Mouse (Mus musculus) midbrain, embryonic 13.5 days (tissue): ENCODE measurements around the gene Plcl1. TPM values are rescaled to one million over a fixed set of nuclear protein-coding genes. Genes with fewer than 3 reads are reported as not detected.

ENCODE experiments used
- ATAC-seq: fragments of 200-750 bp; cut with Nextera tagmentation; 2 replicates; pipeline ENCODE4 v1.8.0; 2017; ENCODE audit warnings: mild to moderate bottlenecking, moderate TSS enrichment, moderate library complexity
- H3K27ac ChIP-seq: fragments of 300-500 bp; sonication (generic); 2 replicates; pipeline ENCODE4 v1.5.1; 2015; ENCODE audit warnings: inconsistent platforms, mild to moderate bottlenecking, moderate library complexity
- H3K27me3 ChIP-seq: fragments of 300-500 bp; sonication (generic); 2 replicates; pipeline ENCODE4 v1.6.1; 2015; ENCODE audit warnings: mild to moderate bottlenecking, inconsistent platforms
- H3K36me3 ChIP-seq: fragments of 300-500 bp; sonication (generic); 2 replicates; pipeline ENCODE4 v1.6.1; 2015; ENCODE audit warnings: mild to moderate bottlenecking, inconsistent platforms
- H3K4me1 ChIP-seq: fragments of 300-500 bp; sonication (generic); replicated peaks from 2 replicates; pipeline ENCODE4 v1.6.1; 2015; ENCODE audit warnings: inconsistent platforms
- H3K4me2 ChIP-seq: fragments of 300-500 bp; sonication (generic); replicated peaks from 2 replicates; pipeline ENCODE4 v1.6.1; 2015; ENCODE audit warnings: moderate library complexity, mild to moderate bottlenecking, inconsistent platforms
- H3K4me3 ChIP-seq: fragments of 300-500 bp; sonication (generic); replicated peaks from 2 replicates; pipeline ENCODE4 v1.5.1; 2015; ENCODE audit warnings: mild to moderate bottlenecking, inconsistent platforms
- H3K9ac ChIP-seq: fragments of 300-500 bp; sonication (generic); replicated peaks from 2 replicates; pipeline ENCODE4 v1.6.1; 2015; ENCODE audit warnings: mild to moderate bottlenecking, inconsistent platforms
- H3K9me3 ChIP-seq: fragments of 300-500 bp; sonication (generic); 2 replicates; pipeline ENCODE4 v1.6.1; 2016; ENCODE audit warnings: mild to moderate bottlenecking, inconsistent platforms
- WGBS: fragments of 180-500 bp; shearing (Covaris S2); methylation state at CpG from one replicate; pipeline ENCODE4 v1.1.7; 2015; 5-methylcytosine and 5-hydroxymethylcytosine counted together
- polyA plus RNA-seq: library from polyadenylated mRNA; unstranded; fragments of >200 nt; fragmentation: Nextera tagmentation; extraction: Ambion mirVana; gene quantifications from 2 replicates; pipeline ENCODE4 v1.2.1, GENCODE M21; 2015

Gene Plcl1
- polyA plus RNA-seq, 1 experiment from 2014 or later: 3.7 TPM

GRCm38 (mm10) chr1:55633326-55633725, 227.6 kb downstream of the Plcl1 start:
- no peak for ATAC-seq
- Histone ChIP-seq H3K9ac (no peak overlapping the region), H3K4me2 (no peak overlapping the region), H3K36me3 (no peaks in the 10 kb centered on the region), H3K27ac (no peak overlapping the region), H3K9me3 (no peaks in the 10 kb centered on the region), H3K27me3 (no peaks in the 10 kb centered on the region), H3K4me1 (peaks cover 7% of the 10 kb centered on the region; the same call in 1 of the 2 replicates), H3K4me3 (no peak overlapping the region)
- WGBS: 85% methylated on average over 4 of the region's 4 CpGs

DNA sequence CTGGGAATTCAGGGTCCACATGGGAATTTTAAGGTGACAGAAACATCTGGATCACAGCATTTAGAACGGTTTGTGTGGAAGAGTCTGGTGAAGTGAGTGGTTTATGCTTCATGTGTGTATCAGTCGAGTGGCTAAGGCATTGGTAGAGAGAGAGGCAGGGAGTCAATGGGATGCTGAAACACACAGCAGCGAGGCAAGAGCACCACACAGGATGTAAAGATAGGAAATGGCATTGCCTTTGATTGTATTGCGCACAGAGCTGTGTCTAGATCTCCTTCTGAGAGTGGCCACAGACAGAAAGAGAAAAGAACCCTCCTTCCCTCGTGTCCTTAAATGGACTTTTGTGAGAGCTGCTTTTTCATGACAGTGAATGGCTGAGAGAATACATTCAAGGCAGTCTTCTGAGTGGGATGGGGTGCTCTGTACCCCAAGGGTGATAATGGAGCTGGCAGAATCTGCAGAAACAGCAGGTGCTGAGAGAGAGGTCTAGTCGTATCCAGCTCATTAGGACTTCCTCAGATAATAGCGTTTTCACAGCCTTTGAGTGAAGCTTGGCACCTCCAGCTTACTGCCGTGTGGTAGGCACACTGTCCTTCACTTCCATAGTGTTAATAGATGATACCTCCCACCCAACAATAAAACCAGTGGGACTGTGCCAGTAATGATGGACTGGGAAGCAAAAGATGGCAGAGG, 253.9 kb downstream of the Plcl1 start:
- WGBS: 74% methylated on average over 8 of the region's 8 CpGs
- Histone ChIP-seq H3K4me2 (no peak overlapping the region), H3K4me3 (no peak overlapping the region), H3K27me3 (0 out of 2 replicates have a peak, but pooled peaks cover 4% of the 10 kb centered on the region), H3K9ac (no peak overlapping the region), H3K27ac (no peak overlapping the region), H3K4me1 (peaks cover 5% of the 10 kb centered on the region; the same call in 1 of the 2 replicates), H3K9me3 (no peaks in the 10 kb centered on the region), H3K36me3 (no peaks in the 10 kb centered on the region)
- peak; percentile 62; the same call in 1 of the 2 replicates for ATAC-seq

GRCm38 (mm10) chr1:55661381-55661780, 255.7 kb downstream of the Plcl1 start:
- no peak for ATAC-seq
- no peak overlapping the region for H3K4me2 ChIP-seq
- 0 out of 2 replicates have a peak, but pooled peaks cover 4% of the 10 kb centered on the region for H3K27me3 ChIP-seq
- no peaks in the 10 kb centered on the region for H3K36me3 ChIP-seq
- H3K4me3 ChIP-seq: no peak overlapping the region
- H3K27ac ChIP-seq: no peak overlapping the region
- H3K4me1 ChIP-seq: peaks cover 22% of the 10 kb centered on the region
- WGBS: 75% methylated on average over 2 of the region's 2 CpGs
- H3K9me3 ChIP-seq: no peaks in the 10 kb centered on the region
- no peak overlapping the region for H3K9ac ChIP-seq

GRCm38 (mm10) chr1:55665137-55665827, 259.6 kb downstream of the Plcl1 start:
- H3K27ac ChIP-seq: peak overlapping the region; percentile 86
- WGBS: 60% methylated on average over 10 of the region's 10 CpGs
- H3K4me3 ChIP-seq: 0 out of 2 replicates have a peak overlapping the region, but pooled peaks have one; percentile 0
- H3K9me3 ChIP-seq: no peaks in the 10 kb centered on the region
- peak overlapping the region; percentile 33 for H3K4me2 ChIP-seq
- 0 out of 2 replicates have a peak overlapping the region, but pooled peaks have one; percentile 28 for H3K9ac ChIP-seq
- H3K27me3 ChIP-seq: 0 out of 2 replicates have a peak, but pooled peaks cover 6% of the 10 kb centered on the region
- ATAC-seq: peak; percentile 55
- peaks cover 37% of the 10 kb centered on the region for H3K4me1 ChIP-seq
- H3K36me3 ChIP-seq: no peaks in the 10 kb centered on the region

GRCm38 (mm10) chr1:55665828-55666673, 260.3 kb downstream of the Plcl1 start:
- H3K9ac ChIP-seq: 0 out of 2 replicates have a peak overlapping the region, but pooled peaks have one; percentile 28

GRCm38 (mm10) chr1:55666798-55667197, 261.1 kb downstream of the Plcl1 start:
- Histone ChIP-seq H3K4me2 (no peak overlapping the region), H3K9me3 (no peaks in the 10 kb centered on the region), H3K4me3 (no peak overlapping the region), H3K36me3 (no peaks in the 10 kb centered on the region), H3K27me3 (0 out of 2 replicates have a peak, but pooled peaks cover 6% of the 10 kb centered on the region), H3K9ac (no peak overlapping the region), H3K4me1 (peaks cover 33% of the 10 kb centered on the region), H3K27ac (peak overlapping the region; percentile 86)
- ATAC-seq: peak; percentile 12; the same call in 1 of the 2 replicates
- WGBS: 39% methylated on average over 5 of the region's 5 CpGs

More at GRCm38 (mm10) chr1:55665828-55666673, 260.3 kb downstream of the Plcl1 start:
- 0 out of 2 replicates have a peak overlapping the region, but pooled peaks have one; percentile 0 for H3K4me3 ChIP-seq
- WGBS: 11% methylated on average over 11 of the region's 11 CpGs
- no peaks in the 10 kb centered on the region for H3K9me3 ChIP-seq
- peak overlapping the region; percentile 33 for H3K4me2 ChIP-seq
- H3K4me1 ChIP-seq: peaks cover 37% of the 10 kb centered on the region
- H3K27ac ChIP-seq: peak overlapping the region; percentile 86
- H3K27me3 ChIP-seq: 0 out of 2 replicates have a peak, but pooled peaks cover 6% of the 10 kb centered on the region
- ATAC-seq: peak; percentile 86
- H3K36me3 ChIP-seq: no peaks in the 10 kb centered on the region

DNA sequence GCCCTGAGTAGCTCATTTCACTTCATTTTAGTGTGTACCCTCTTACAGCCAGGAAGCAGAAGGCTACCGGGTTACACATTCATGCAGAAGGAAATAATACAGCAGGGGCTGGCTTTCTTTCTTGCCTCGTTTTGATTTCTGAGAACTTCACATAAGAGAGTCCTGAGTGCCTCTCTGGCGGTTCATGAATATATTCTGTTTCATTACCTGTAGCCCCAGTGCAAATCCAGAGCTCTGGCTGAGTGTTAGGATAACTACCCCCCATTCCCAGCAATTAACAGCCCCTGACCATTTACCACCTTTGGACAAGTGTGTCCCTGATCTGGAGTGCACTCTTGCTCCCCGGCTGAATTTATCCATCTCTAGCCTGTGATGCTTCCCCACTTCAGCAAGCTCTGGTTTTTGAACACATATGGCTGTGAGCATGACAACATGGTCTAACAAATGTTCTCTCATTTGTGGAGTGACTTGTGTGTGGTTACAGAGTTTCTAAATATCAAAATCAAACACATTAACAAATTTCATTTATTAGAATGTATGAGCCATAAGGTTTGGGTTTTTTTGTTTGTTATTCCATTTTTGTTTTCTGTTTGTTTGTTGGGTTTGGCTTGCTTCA, 263.0 kb downstream of the Plcl1 start:
- Histone ChIP-seq H3K27ac (peak overlapping the region; percentile 19; the same call in 1 of the 2 replicates), H3K4me2 (no peak overlapping the region), H3K4me3 (no peak overlapping the region), H3K9me3 (no peaks in the 10 kb centered on the region), H3K27me3 (0 out of 2 replicates have a peak, but pooled peaks cover 3% of the 10 kb centered on the region), H3K4me1 (peaks cover 33% of the 10 kb centered on the region), H3K36me3 (no peaks in the 10 kb centered on the region), H3K9ac (no peak overlapping the region)
- 36% methylated on average over 4 of the region's 4 CpGs for WGBS
- ATAC-seq: peak; percentile 32; the same call in 1 of the 2 replicates

DNA sequence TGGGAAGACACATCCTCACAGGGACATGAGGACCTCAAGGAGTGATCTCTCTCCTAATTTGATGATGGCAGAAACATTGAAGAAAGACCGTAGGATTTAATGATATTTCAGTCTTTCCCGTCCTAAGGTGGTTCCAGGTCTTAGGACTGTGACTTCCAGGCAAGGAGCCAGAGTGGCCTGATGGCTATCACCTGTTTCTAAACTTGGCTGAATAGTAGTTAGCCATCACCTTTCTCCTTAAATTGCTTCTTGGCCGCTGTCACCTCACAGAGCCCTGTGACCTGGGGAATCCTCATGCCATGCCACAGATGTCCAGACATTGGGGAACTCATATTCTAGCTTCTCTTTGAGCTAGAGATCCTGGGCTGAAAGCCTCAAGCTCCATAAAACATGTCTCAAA, 277.0 kb downstream of the Plcl1 start:
- Histone ChIP-seq H3K4me1 (peaks cover 3% of the 10 kb centered on the region; the same call in 1 of the 2 replicates), H3K36me3 (no peaks in the 10 kb centered on the region), H3K4me3 (no peak overlapping the region), H3K4me2 (no peak overlapping the region), H3K27ac (no peak overlapping the region), H3K9me3 (no peaks in the 10 kb centered on the region), H3K27me3 (no peaks in the 10 kb centered on the region), H3K9ac (no peak overlapping the region)
- WGBS: 94% methylated on average over 3 of the region's 3 CpGs
- ATAC-seq: no peak

DNA sequence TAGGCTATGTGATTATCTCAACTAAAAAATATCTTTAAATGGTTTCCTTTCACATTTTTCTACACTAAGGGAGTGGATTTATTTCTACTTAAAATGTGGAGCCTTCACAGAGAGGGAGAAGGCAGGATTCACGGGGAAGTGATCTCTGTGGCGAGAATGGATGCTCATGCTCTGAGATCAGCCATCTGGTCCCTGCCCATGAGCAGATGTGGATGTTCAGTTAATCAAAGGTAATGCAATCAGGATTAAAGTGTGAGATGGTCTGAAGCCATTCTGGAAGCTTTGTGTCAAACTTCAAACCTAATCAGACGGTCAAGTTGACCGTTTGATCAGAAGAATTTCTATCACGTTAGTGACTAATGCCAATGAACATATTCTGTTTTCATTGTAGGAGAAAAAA, 280.5 kb downstream of the Plcl1 start:
- 68% methylated on average over 5 of the region's 5 CpGs for WGBS
- H3K4me2 ChIP-seq: no peak overlapping the region
- H3K27ac ChIP-seq: no peak overlapping the region
- H3K9me3 ChIP-seq: no peaks in the 10 kb centered on the region
- H3K36me3 ChIP-seq: no peaks in the 10 kb centered on the region
- no peak overlapping the region for H3K4me3 ChIP-seq
- no peaks in the 10 kb centered on the region for H3K27me3 ChIP-seq
- H3K4me1 ChIP-seq: no peaks in the 10 kb centered on the region
- H3K9ac ChIP-seq: no peak overlapping the region
- no peak for ATAC-seq

DNA sequence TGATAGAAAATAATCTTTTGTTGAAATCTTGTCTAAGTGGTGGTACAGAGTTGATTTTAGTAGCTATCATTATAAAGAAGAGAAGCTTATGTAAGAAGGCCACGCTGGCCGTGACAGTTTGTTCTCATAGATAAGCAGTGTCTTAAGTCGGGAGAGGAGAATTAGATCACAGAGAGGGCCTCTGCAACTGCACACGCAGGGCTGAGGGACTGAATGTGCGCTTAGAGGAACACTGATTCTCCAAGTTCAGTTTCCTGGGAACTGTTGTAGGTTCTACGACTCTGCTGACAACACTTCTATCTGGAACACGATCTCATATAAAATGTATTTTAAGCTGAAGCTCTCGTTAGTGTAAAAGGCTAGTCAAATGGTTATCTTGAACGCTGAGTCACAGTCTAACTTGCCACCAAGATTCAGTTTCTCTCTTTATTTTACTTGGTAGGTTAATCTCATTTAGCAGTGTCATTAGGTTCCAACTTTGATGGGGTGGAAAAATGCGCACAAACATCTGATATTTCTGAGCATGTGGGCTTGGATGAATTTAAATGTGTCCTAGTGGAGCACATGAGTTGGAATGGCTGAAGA, 288.0 kb downstream of the Plcl1 start:
- 85% methylated on average over 10 of the region's 10 CpGs for WGBS
- ATAC-seq: no peak
- no peak overlapping the region for H3K9ac ChIP-seq
- no peak overlapping the region for H3K4me2 ChIP-seq
- H3K36me3 ChIP-seq: no peaks in the 10 kb centered on the region
- no peak overlapping the region for H3K4me3 ChIP-seq
- H3K4me1 ChIP-seq: no peaks in the 10 kb centered on the region
- H3K27me3 ChIP-seq: peaks cover 6% of the 10 kb centered on the region; the same call in 1 of the 2 replicates
- no peaks in the 10 kb centered on the region for H3K9me3 ChIP-seq
- no peak overlapping the region for H3K27ac ChIP-seq

DNA sequence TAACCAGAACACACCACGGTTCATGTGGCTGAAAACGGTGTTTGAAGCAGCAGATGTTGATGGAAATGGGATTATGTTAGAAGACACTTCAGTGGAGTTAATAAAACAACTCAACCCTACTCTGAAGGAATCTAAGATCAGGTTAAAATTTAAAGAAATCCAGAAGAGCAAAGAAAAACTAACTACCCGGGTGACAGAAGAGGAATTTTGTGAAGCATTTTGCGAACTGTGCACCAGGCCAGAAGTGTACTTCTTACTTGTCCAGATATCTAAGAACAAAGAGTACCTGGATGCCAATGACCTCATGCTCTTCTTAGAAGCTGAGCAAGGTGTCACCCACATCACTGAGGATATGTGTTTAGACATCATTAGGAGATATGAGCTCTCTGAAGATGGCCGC, 290.5 kb downstream of the Plcl1 start:
- 98% methylated on average over 5 of the region's 5 CpGs for WGBS
- H3K36me3 ChIP-seq: no peaks in the 10 kb centered on the region
- H3K9me3 ChIP-seq: no peaks in the 10 kb centered on the region
- no peak for ATAC-seq
- H3K4me2 ChIP-seq: no peak overlapping the region
- H3K4me1 ChIP-seq: peaks cover 5% of the 10 kb centered on the region
- peaks cover 6% of the 10 kb centered on the region; the same call in 1 of the 2 replicates for H3K27me3 ChIP-seq
- H3K27ac ChIP-seq: no peak overlapping the region
- H3K9ac ChIP-seq: no peak overlapping the region
- H3K4me3 ChIP-seq: no peak overlapping the region
